Mouse (Mus musculus) MEL (cell line): ENCODE data around the gene Ssr2. TPM values are rescaled to one million over a fixed set of nuclear protein-coding genes. Genes with fewer than 3 reads are reported as not detected.

ENCODE experiments used
- DNase-seq: peaks from one replicate; pipeline ENCODE4 v3.0.0; 2011; ENCODE audit warnings: low read depth, low spot score
- H3K27ac ChIP-seq: 2 replicates; pipeline ENCODE4 v1.5.1; 2012; ENCODE audit warnings: low read depth, mild to moderate bottlenecking, control low read depth, low read length, moderate library complexity; ENCODE audit not compliant: control insufficient read depth
- H3K27me3 ChIP-seq, 2 experiments: fragments of 150-350 bp in 1 of 2; sonication (generic) in 1 of 2; 2 replicates each; pipeline ENCODE4 v1.6.1; 2012; ENCODE audit warnings: low read length in 2 of 2, mild to moderate bottlenecking in 2 of 2, improper control_type of control experiment in 1 of 2, moderate library complexity in 1 of 2; ENCODE audit not compliant: insufficient read depth in 2 of 2, control insufficient read depth in 1 of 2
- H3K36me3 ChIP-seq, 2 experiments: 2 replicates each; pipeline ENCODE4 v1.6.1; 2012 to 2014; ENCODE audit warnings: low read length in 2 of 2, improper control_type of control experiment in 1 of 2, inconsistent platforms in 1 of 2, mild to moderate bottlenecking in 1 of 2; ENCODE audit not compliant: insufficient read depth in 2 of 2, control insufficient read depth in 1 of 2
- H3K4me1 ChIP-seq, 2 experiments: fragments of 150-350 bp in 1 of 2; sonication (generic) in 1 of 2; 2 replicates each; pipeline ENCODE4 v1.6.1; 2012; ENCODE audit warnings: low read length in 2 of 2, improper control_type of control experiment in 1 of 2, mild to moderate bottlenecking in 1 of 2; ENCODE audit not compliant: insufficient read depth in 2 of 2, control insufficient read depth in 1 of 2
- H3K4me3 ChIP-seq, 2 experiments: fragments of 150-350 bp in 1 of 2; sonication (generic) in 1 of 2; 2 replicates each; pipeline ENCODE4 v1.5.1; 2012; ENCODE audit warnings: low read depth in 2 of 2, low read length in 2 of 2, mild to moderate bottlenecking in 2 of 2, moderate library complexity in 2 of 2, control low read depth in 1 of 2, improper control_type of control experiment in 1 of 2; ENCODE audit not compliant: control insufficient read depth in 1 of 2, insufficient read depth in 1 of 2
- H3K79me2 ChIP-seq: 2 replicates; pipeline ENCODE4 v1.6.1; 2012; ENCODE audit warnings: mild to moderate bottlenecking, low read length, moderate library complexity; ENCODE audit not compliant: control insufficient read depth, poor library complexity, insufficient read depth
- H3K9ac ChIP-seq: 2 replicates; pipeline ENCODE4 v1.6.1; 2012; ENCODE audit warnings: low read depth, mild to moderate bottlenecking, control low read depth, low read length, moderate library complexity; ENCODE audit not compliant: control insufficient read depth, poor library complexity, severe bottlenecking
- H3K9me3 ChIP-seq: fragments of 150-350 bp; sonication (generic); replicated peaks from 2 replicates; pipeline ENCODE4 v1.6.1; 2012; ENCODE audit warnings: mild to moderate bottlenecking, low read length, improper control_type of control experiment, moderate library complexity; ENCODE audit not compliant: insufficient read depth
- BHLHE40 ChIP-seq: IDR thresholded peaks from 2 replicates; pipeline ENCODE4 v1.6.1; 2012; ENCODE audit warnings: low read depth, mild to moderate bottlenecking, inconsistent platforms, low read length, improper control_type of control experiment, borderline replicate concordance
- CHD1 ChIP-seq: IDR thresholded peaks from 2 replicates; pipeline ENCODE4 v1.6.1; 2012; ENCODE audit warnings: low read depth, mild to moderate bottlenecking, inconsistent platforms, low read length, improper control_type of control experiment
- CHD2 ChIP-seq: IDR thresholded peaks from 2 replicates; pipeline ENCODE4 v1.6.1; 2011; ENCODE audit warnings: low read length, improper control_type of control experiment
- CTCF ChIP-seq, 3 experiments: IDR thresholded peaks in 2 of 3; conservative IDR thresholded peaks in 1 of 3; 2 replicates each; pipeline ENCODE4 v1.5.1; 2011 to 2012; ENCODE audit warnings: low read length in 3 of 3, low read depth in 2 of 3, mild to moderate bottlenecking in 2 of 3, improper control_type of control experiment in 1 of 3, inconsistent platforms in 1 of 3, mixed read lengths in 1 of 3, moderate library complexity in 1 of 3; ENCODE audit not compliant: control insufficient read depth in 1 of 3, insufficient read depth in 1 of 3, poor library complexity in 1 of 3, severe bottlenecking in 1 of 3
- E2F4 ChIP-seq: IDR thresholded peaks from 2 replicates; pipeline ENCODE4 v1.6.1; 2011; ENCODE audit warnings: low read depth, low read length, improper control_type of control experiment, borderline replicate concordance
- ELF1 ChIP-seq: IDR thresholded peaks from 2 replicates; pipeline ENCODE4 v1.6.1; 2014; ENCODE audit warnings: low read depth, mild to moderate bottlenecking, inconsistent platforms, low read length, improper control_type of control experiment, moderate library complexity
- EP300 ChIP-seq, 2 experiments: IDR thresholded peaks; 2 replicates each; pipeline ENCODE4 v1.6.1; 2011; ENCODE audit warnings: improper control_type of control experiment in 2 of 2, low read length in 2 of 2, low read depth in 1 of 2, mild to moderate bottlenecking in 1 of 2
- ETS1 ChIP-seq: IDR thresholded peaks from 2 replicates; pipeline ENCODE4 v1.6.1; 2012; ENCODE audit warnings: low read depth, mild to moderate bottlenecking, inconsistent platforms, low read length, improper control_type of control experiment, moderate library complexity
- GABPA ChIP-seq: IDR thresholded peaks from 2 replicates; pipeline ENCODE4 v1.6.1; 2012; ENCODE audit warnings: low read depth, mild to moderate bottlenecking, inconsistent platforms, low read length, improper control_type of control experiment, moderate library complexity
- GATA1 ChIP-seq: IDR thresholded peaks from 2 replicates; pipeline ENCODE4 v1.6.1; 2011; ENCODE audit warnings: low read depth, low read length, improper control_type of control experiment
- JUND ChIP-seq: IDR thresholded peaks from 2 replicates; pipeline ENCODE4 v1.6.1; 2011; ENCODE audit warnings: low read depth, mild to moderate bottlenecking, improper control_type of control experiment, low read length
- KAT2A ChIP-seq: conservative IDR thresholded peaks from 2 replicates; pipeline ENCODE4 v1.6.1; 2012; ENCODE audit warnings: low read depth, low read length, improper control_type of control experiment, inconsistent platforms
- MAFK ChIP-seq: IDR thresholded peaks from 2 replicates; pipeline ENCODE4 v1.6.1; 2011; ENCODE audit warnings: low read depth, mild to moderate bottlenecking, low read length, improper control_type of control experiment, borderline replicate concordance
- MAZ ChIP-seq: IDR thresholded peaks from 2 replicates; pipeline ENCODE4 v1.6.1; 2012; ENCODE audit warnings: low read depth, mild to moderate bottlenecking, inconsistent platforms, low read length, improper control_type of control experiment
- MEF2A ChIP-seq: IDR thresholded peaks from 2 replicates; pipeline ENCODE4 v1.6.1; 2014; ENCODE audit warnings: low read depth, mild to moderate bottlenecking, inconsistent platforms, low read length, improper control_type of control experiment; ENCODE audit not compliant: poor library complexity, insufficient replicate concordance, severe bottlenecking; ENCODE audit errors: extremely low read depth
- MXI1 ChIP-seq: IDR thresholded peaks from 2 replicates; pipeline ENCODE4 v1.6.1; 2011; ENCODE audit warnings: mild to moderate bottlenecking, low read depth, low read length, improper control_type of control experiment
- MYB ChIP-seq: IDR thresholded peaks from 2 replicates; pipeline ENCODE4 v1.6.1; 2011; ENCODE audit warnings: mild to moderate bottlenecking, low read depth, low read length, improper control_type of control experiment
- MYC ChIP-seq: IDR thresholded peaks from 2 replicates; pipeline ENCODE4 v1.6.1; 2011; ENCODE audit warnings: low read depth, mild to moderate bottlenecking, low read length, improper control_type of control experiment, moderate library complexity
- NELFE ChIP-seq: IDR thresholded peaks from 2 replicates; pipeline ENCODE4 v1.6.1; 2011; ENCODE audit warnings: low read depth, low read length, improper control_type of control experiment
- NRF1 ChIP-seq: IDR thresholded peaks from 2 replicates; pipeline ENCODE4 v1.6.1; 2014; ENCODE audit warnings: low read depth, mild to moderate bottlenecking, inconsistent platforms, low read length, improper control_type of control experiment, moderate library complexity; ENCODE audit not compliant: poor library complexity, insufficient read depth, severe bottlenecking
- POLR2A ChIP-seq, 2 experiments: IDR thresholded peaks; 2 replicates each; pipeline ENCODE4 v1.6.1; 2011 to 2012; ENCODE audit warnings: low read length in 2 of 2, mild to moderate bottlenecking in 2 of 2, control low read depth in 1 of 2, improper control_type of control experiment in 1 of 2, low read depth in 1 of 2, moderate library complexity in 1 of 2; ENCODE audit not compliant: control insufficient read depth in 1 of 2, insufficient read depth in 1 of 2, poor library complexity in 1 of 2
- POLR2AphosphoS2 ChIP-seq: IDR thresholded peaks from 2 replicates; pipeline ENCODE4 v1.6.1; 2011; ENCODE audit warnings: low read length, improper control_type of control experiment
- POLR2AphosphoS5 ChIP-seq: IDR thresholded peaks from 2 replicates; pipeline ENCODE4 v1.6.1; 2012; ENCODE audit warnings: low read depth, borderline replicate concordance, mild to moderate bottlenecking, inconsistent platforms, low read length, moderate library complexity, mixed read lengths
- RAD21 ChIP-seq: IDR thresholded peaks from 2 replicates; pipeline ENCODE4 v1.6.1; 2011; ENCODE audit warnings: mild to moderate bottlenecking, low read depth, low read length, improper control_type of control experiment
- RCOR1 ChIP-seq: IDR thresholded peaks from 2 replicates; pipeline ENCODE4 v1.6.1; 2012; ENCODE audit warnings: low read depth, mild to moderate bottlenecking, inconsistent platforms, low read length, improper control_type of control experiment
- SIN3A ChIP-seq: IDR thresholded peaks from 2 replicates; pipeline ENCODE4 v1.6.1; 2012; ENCODE audit warnings: low read length, improper control_type of control experiment, inconsistent platforms
- SMC3 ChIP-seq: IDR thresholded peaks from 2 replicates; pipeline ENCODE4 v1.6.1; 2011; ENCODE audit warnings: low read depth, low read length, improper control_type of control experiment
- TAL1 ChIP-seq: IDR thresholded peaks from 2 replicates; pipeline ENCODE4 v1.6.1; 2012; ENCODE audit warnings: mild to moderate bottlenecking, inconsistent platforms, low read length, moderate library complexity, mixed read lengths
- TBP ChIP-seq: IDR thresholded peaks from 2 replicates; pipeline ENCODE4 v1.8.0; 2011; ENCODE audit warnings: low read depth, low read length, improper control_type of control experiment
- TCF12 ChIP-seq: IDR thresholded peaks from 2 replicates; pipeline ENCODE4 v1.6.1; 2014; ENCODE audit warnings: low read depth, mild to moderate bottlenecking, inconsistent platforms, low read length, improper control_type of control experiment, moderate library complexity
- USF1 ChIP-seq: IDR thresholded peaks from 2 replicates; pipeline ENCODE4 v1.6.1; 2014; ENCODE audit warnings: low read depth, mild to moderate bottlenecking, inconsistent platforms, low read length, improper control_type of control experiment, moderate library complexity
- ZC3H11A ChIP-seq: IDR thresholded peaks from 2 replicates; pipeline ENCODE4 v1.6.1; 2012; ENCODE audit warnings: low read depth, mild to moderate bottlenecking, inconsistent platforms, low read length, improper control_type of control experiment
- ZKSCAN1 ChIP-seq: IDR thresholded peaks from 2 replicates; pipeline ENCODE4 v1.6.1; 2012; ENCODE audit warnings: low read depth, mild to moderate bottlenecking, inconsistent platforms, low read length, improper control_type of control experiment, moderate library complexity
- ZMIZ1 ChIP-seq: IDR thresholded peaks from 2 replicates; pipeline ENCODE4 v1.6.1; 2012; ENCODE audit warnings: low read depth, mild to moderate bottlenecking, inconsistent platforms, low read length, improper control_type of control experiment, moderate library complexity
- ZNF384 ChIP-seq: IDR thresholded peaks from 2 replicates; pipeline ENCODE4 v1.6.1; 2012; ENCODE audit warnings: low read depth, mild to moderate bottlenecking, inconsistent platforms, low read length, improper control_type of control experiment
- polyA plus RNA-seq, 2 experiments: library from polyadenylated mRNA; stranded (reverse) in 1 of 2; unstranded in 1 of 2; fragments of >175 nt in 1 of 2; fragments of >200 nt in 1 of 2; gene quantifications; 2 replicates each; pipeline versions ENCODE4 v1.2.1 to v1.2.4; 2012; ENCODE audit warnings: low replicate concordance in 2 of 2, low read depth in 1 of 2; ENCODE audit not compliant: insufficient read length in 2 of 2, insufficient read depth in 1 of 2, missing spikeins in 1 of 2
- total RNA-seq: library from RNA; depleted of rRNA; stranded (reverse); fragments of 300-350 nt; gene quantifications from 2 replicates; pipeline ENCODE4 v1.2.3, GENCODE M21; 2012

Ssr2 gene
- total and polyA plus RNA-seq, 3 experiments = 176 to 706 (median 594) TPM

DNA sequence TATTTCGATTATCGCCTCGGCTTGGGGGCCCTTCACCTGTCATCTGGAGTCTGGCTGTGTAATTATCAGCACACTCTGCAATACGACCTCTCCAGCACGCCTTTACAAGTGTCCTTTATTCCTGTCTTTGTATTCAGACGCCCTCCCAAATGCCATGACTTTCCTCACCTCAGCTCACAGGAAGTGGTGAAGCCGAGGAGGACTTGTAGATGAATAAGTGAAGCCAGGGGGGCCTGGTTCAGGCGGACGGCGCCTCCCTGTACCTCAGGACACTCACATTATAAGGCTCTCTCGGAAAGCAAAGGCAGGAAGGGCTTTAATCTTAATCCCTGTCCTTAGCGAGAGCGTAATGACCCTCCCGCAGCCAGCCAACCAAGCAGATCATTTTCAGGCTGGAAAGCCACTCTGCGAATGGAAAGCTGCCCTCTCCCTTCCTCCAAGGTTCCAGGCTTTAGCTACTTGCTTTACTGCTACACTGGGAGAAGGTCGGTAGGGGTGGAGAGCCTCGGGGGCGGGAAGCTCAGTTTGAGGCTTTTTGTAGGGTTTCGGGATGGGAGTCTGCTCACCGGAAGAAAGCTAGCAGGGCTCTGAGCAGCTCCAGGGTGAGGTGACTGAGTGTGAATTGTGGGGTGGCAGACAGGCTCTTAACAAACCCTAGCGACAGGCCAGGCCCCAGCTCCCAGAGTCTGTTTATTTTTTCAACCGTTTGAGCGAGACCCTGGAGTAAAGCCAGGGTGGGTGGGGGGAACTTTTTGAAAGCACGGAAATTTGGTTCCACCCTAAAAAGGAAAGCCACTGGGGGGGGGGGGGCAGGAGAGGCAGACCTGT, 46.7 kb downstream of the Ssr2 start:
- H3K4me1 ChIP-seq = peaks cover 38 to 55% of the 10 kb centered on the region in 2 experiments
- H3K79me2 ChIP-seq = peaks cover 72% of the 10 kb centered on the region
- peak overlapping the region; percentile 78 to 87 for H3K4me3 ChIP-seq
- H3K9me3 ChIP-seq = no peaks in the 10 kb centered on the region
- H3K27ac ChIP-seq = peak overlapping the region; percentile 97
- peaks cover 6 to 54% of the 10 kb centered on the region in 2 experiments for H3K36me3 ChIP-seq
- DNase-seq = peak; percentile 87
- no peaks in the 10 kb centered on the region for H3K27me3 ChIP-seq
- peak overlapping the region; percentile 85 for H3K9ac ChIP-seq
- TF ChIP-seq ETS1 (0 out of 2 replicates have a peak, but pooled peaks have one; percentile 6), ELF1 (peak; percentile 29), EP300 (IDR thresholded peaks at IDR 0.05; ENCODE audit: low read depth in 1 of 2, low read length in 2 of 2) (peak in 1 of 2 experiments; percentile 43; a peak in 2 of 4 replicates), ZNF384 (no peak), MXI1 (peak; percentile 50), KAT2A (no peak; the same call in 1 of the 2 replicates), NRF1 (no peak), ZKSCAN1 (no peak), TCF12 (peak; percentile 42), USF1 (no peak), POLR2A (IDR thresholded peaks at IDR 0.05; ENCODE audit: control insufficient read depth in 1 of 2, insufficient read depth in 1 of 2, low read depth in 1 of 2, low read length in 2 of 2, poor library complexity in 1 of 2) (peak in 1 of 2 experiments; percentile 54; a peak in 2 of 4 replicates), BHLHE40 (no peak), E2F4 (peak; percentile 37; the same call in 1 of the 2 replicates), GABPA (0 out of 2 replicates have a peak, but pooled peaks have one; percentile 6), SMC3 (no peak; the same call in none of the 2 replicates), NELFE (peak; percentile 25), MYB (peak; percentile 2), ZMIZ1 (peak; percentile 80), MEF2A (no peak), POLR2AphosphoS5 (no peak), MAZ (peak; percentile 80), RAD21 (no peak), MAFK (no peak), MYC (0 out of 2 replicates have a peak, but pooled peaks have one; percentile 15), ZC3H11A (no peak), CHD2 (no peak), TAL1 (no peak), TBP (no peak; the same call in 1 of the 2 replicates), CHD1 (peak; percentile 92), POLR2AphosphoS2 (peak; percentile 85), JUND (no peak), SIN3A (peak; percentile 65), CTCF (IDR thresholded peaks at IDR 0.05 in 2 of 3, conservative IDR thresholded peaks at IDR 0.05 in 1 of 3; ENCODE audit: control insufficient read depth in 1 of 3, insufficient read depth in 1 of 3, low read depth in 2 of 3, low read length in 3 of 3, poor library complexity in 1 of 3, severe bottlenecking in 1 of 3) (no peak), RCOR1 (0 out of 2 replicates have a peak, but pooled peaks have one; percentile 38), GATA1 (no peak)
